Mouse (Mus musculus) lung, embryonic 14.5 days (tissue): ENCODE data around the gene Chd2. TPM values are rescaled to one million over a fixed set of nuclear protein-coding genes. Genes with fewer than 3 reads are reported as not detected.

ENCODE experiments used
- ATAC-seq: fragments of 200-750 bp; cut with Nextera tagmentation; 2 replicates; pipeline ENCODE4 v1.8.0; 2017; ENCODE audit warnings: mild to moderate bottlenecking, moderate TSS enrichment, moderate library complexity; ENCODE audit not compliant: insufficient read depth
- DNase-seq: peaks from one replicate; pipeline ENCODE4 v3.0.0-alpha.2; 2015
- H3K27ac ChIP-seq: fragments of 300-500 bp; sonication (generic); 2 replicates; pipeline ENCODE4 v1.5.1; 2014; ENCODE audit warnings: low read depth, mild to moderate bottlenecking, moderate library complexity
- H3K27me3 ChIP-seq: fragments of 300-500 bp; sonication (generic); 2 replicates; pipeline ENCODE4 v1.6.1; 2014; ENCODE audit warnings: low read length, control low read depth; ENCODE audit not compliant: insufficient read depth
- H3K36me3 ChIP-seq: fragments of 300-500 bp; sonication (generic); 2 replicates; pipeline ENCODE4 v1.6.1; 2014; ENCODE audit warnings: control low read depth; ENCODE audit not compliant: insufficient read depth
- H3K4me1 ChIP-seq: fragments of 300-500 bp; sonication (generic); 2 replicates; pipeline ENCODE4 v1.6.1; 2014; ENCODE audit warnings: antibody characterized with exemption, control low read depth; ENCODE audit not compliant: insufficient read depth
- H3K4me2 ChIP-seq: fragments of 300-500 bp; sonication (generic); 2 replicates; pipeline ENCODE4 v1.6.1; 2014; ENCODE audit warnings: mild to moderate bottlenecking
- H3K4me3 ChIP-seq: fragments of 300-500 bp; sonication (generic); 2 replicates; pipeline ENCODE4 v1.5.1; 2014; ENCODE audit warnings: low read depth, low read length
- H3K9ac ChIP-seq: fragments of 300-500 bp; sonication (generic); 2 replicates; pipeline ENCODE4 v1.6.1; 2014
- H3K9me3 ChIP-seq: fragments of 300-500 bp; sonication (generic); 2 replicates; pipeline ENCODE4 v1.6.1; 2016; ENCODE audit warnings: low read depth, low read length, control low read depth
- CTCF ChIP-seq: IDR thresholded peaks from 2 replicates; pipeline ENCODE4 v1.5.1; 2016; ENCODE audit warnings: antibody characterized with exemption, low read depth
- WGBS: fragments of 180-500 bp; shearing (Covaris S2); extraction: QIAGEN DNeasy Blood & Tissue Kit; methylation state at CpG from one replicate; pipeline ENCODE4 v1.1.7; 2014; 5-methylcytosine and 5-hydroxymethylcytosine counted together
- polyA plus RNA-seq: library from polyadenylated mRNA; unstranded; fragments of >200 nt; fragmentation: Nextera tagmentation; extraction: Ambion mirVana; gene quantifications from 2 replicates; pipeline ENCODE4 v1.2.1, GENCODE M21; 2014

Chd2 gene
- polyA plus RNA-seq, 1 experiment from 2014 or later = 62.1 TPM

GRCm38 (mm10) chr7:73441802-73442201 lies 99.8 kb downstream of the Chd2 start:
- Histone ChIP-seq H3K27me3 (no peaks in the 10 kb centered on the region), H3K4me3 (no peak overlapping the region), H3K36me3 (peaks cover 96% of the 10 kb centered on the region), H3K4me1 (no peaks in the 10 kb centered on the region), H3K9me3 (no peaks in the 10 kb centered on the region), H3K27ac (no peak overlapping the region), H3K4me2 (no peak overlapping the region), H3K9ac (no peak overlapping the region)
- no peak for ATAC-seq
- 95% methylated on average over 3 of the region's 3 CpGs for WGBS
- TF ChIP-seq CTCF = no peak
- no peak for DNase-seq

GRCm38 (mm10) chr7:73435685-73436084 lies 105.9 kb downstream of the Chd2 start:
- H3K27ac ChIP-seq = no peak overlapping the region
- no peaks in the 10 kb centered on the region for H3K27me3 ChIP-seq
- H3K4me3 ChIP-seq = no peak overlapping the region
- 71% methylated on average over 12 of the region's 12 CpGs for WGBS
- TF ChIP-seq CTCF = peak; percentile 48
- H3K4me1 ChIP-seq = no peaks in the 10 kb centered on the region
- peaks cover 89% of the 10 kb centered on the region for H3K36me3 ChIP-seq
- H3K9ac ChIP-seq = no peak overlapping the region
- H3K4me2 ChIP-seq = no peak overlapping the region
- DNase-seq (peak; percentile 61), ATAC-seq (0 out of 2 replicates have a peak, but pooled peaks have one; percentile 25)
- no peaks in the 10 kb centered on the region for H3K9me3 ChIP-seq

GRCm38 (mm10) chr7:73434336-73434677 lies 107.3 kb downstream of the Chd2 start:
- H3K27ac ChIP-seq = no peak overlapping the region
- peaks cover 89% of the 10 kb centered on the region for H3K36me3 ChIP-seq
- no peaks in the 10 kb centered on the region for H3K27me3 ChIP-seq
- no peak for ATAC-seq
- H3K9ac ChIP-seq = no peak overlapping the region
- H3K4me1 ChIP-seq = no peaks in the 10 kb centered on the region
- WGBS = 85% methylated on average over 2 of the region's 2 CpGs
- H3K4me2 ChIP-seq = no peak overlapping the region
- no peaks in the 10 kb centered on the region for H3K9me3 ChIP-seq
- no peak for TF ChIP-seq CTCF
- no peak overlapping the region for H3K4me3 ChIP-seq
- DNase-seq = no peak

GRCm38 (mm10) chr7:73433637-73434335 lies 107.8 kb downstream of the Chd2 start:
- Histone ChIP-seq H3K27ac (no peak overlapping the region), H3K4me1 (no peaks in the 10 kb centered on the region), H3K4me3 (no peak overlapping the region), H3K9me3 (no peaks in the 10 kb centered on the region), H3K36me3 (peaks cover 89% of the 10 kb centered on the region), H3K27me3 (no peaks in the 10 kb centered on the region), H3K9ac (no peak overlapping the region), H3K4me2 (no peak overlapping the region)
- WGBS = 83% methylated on average over 6 of the region's 6 CpGs
- no peak for DNase-seq
- ATAC-seq = no peak; the same call in 1 of the 2 replicates
- TF ChIP-seq CTCF = no peak

- ATAC-seq (no peak), DNase-seq (no peak)
- Histone ChIP-seq H3K9me3 (no peaks in the 10 kb centered on the region), H3K27ac (no peak overlapping the region), H3K9ac (no peak overlapping the region), H3K36me3 (peaks cover 66% of the 10 kb centered on the region), H3K4me2 (no peak overlapping the region), H3K4me3 (no peak overlapping the region), H3K4me1 (no peaks in the 10 kb centered on the region), H3K27me3 (no peaks in the 10 kb centered on the region)
- 69% methylated on average over 3 of the region's 3 CpGs for WGBS
- TF ChIP-seq CTCF = no peak
These were observed 113.1 kb downstream of the Chd2 start for GRCm38 (mm10) chr7:73428525-73428924.

GRCm38 (mm10) chr7:73427794-73428193 lies 113.8 kb downstream of the Chd2 start:
- Histone ChIP-seq H3K9ac (no peak overlapping the region), H3K36me3 (peaks cover 58% of the 10 kb centered on the region), H3K4me1 (no peaks in the 10 kb centered on the region), H3K27ac (no peak overlapping the region), H3K27me3 (no peaks in the 10 kb centered on the region), H3K4me2 (no peak overlapping the region), H3K9me3 (no peaks in the 10 kb centered on the region), H3K4me3 (no peak overlapping the region)
- WGBS = 91% methylated on average over 6 of the region's 6 CpGs
- no peak for TF ChIP-seq CTCF
- ATAC-seq (no peak), DNase-seq (no peak)

- Histone ChIP-seq H3K4me1 (no peaks in the 10 kb centered on the region), H3K4me3 (no peak overlapping the region), H3K4me2 (no peak overlapping the region), H3K27ac (no peak overlapping the region), H3K9ac (no peak overlapping the region), H3K36me3 (peaks cover 56% of the 10 kb centered on the region), H3K27me3 (no peaks in the 10 kb centered on the region), H3K9me3 (no peaks in the 10 kb centered on the region)
- no peak for TF ChIP-seq CTCF
- WGBS = 80% methylated on average over 8 of the region's 8 CpGs
- DNase-seq (no peak), ATAC-seq (no peak)
These were observed 114.8 kb downstream of the Chd2 start for GRCm38 (mm10) chr7:73426752-73427386.
